Mouse (Mus musculus) neural tube, embryonic 15.5 days (tissue): ENCODE data around the gene Bfar. TPM values are rescaled to one million over a fixed set of nuclear protein-coding genes. Genes with fewer than 3 reads are reported as not detected.

ENCODE experiments used
- ATAC-seq: fragments of 200-750 bp; cut with Nextera tagmentation; 2 replicates; pipeline ENCODE4 v1.8.0; 2017; ENCODE audit warnings: mild to moderate bottlenecking, moderate TSS enrichment, moderate library complexity; ENCODE audit not compliant: low FRiP score
- H3K27ac ChIP-seq: fragments of 300-500 bp; sonication (generic); replicated peaks from 2 replicates; pipeline ENCODE4 v1.5.1; 2015; ENCODE audit warnings: mild to moderate bottlenecking, inconsistent platforms
- H3K27me3 ChIP-seq: fragments of 300-500 bp; sonication (generic); replicated peaks from 2 replicates; pipeline ENCODE4 v1.6.1; 2015; ENCODE audit warnings: inconsistent platforms
- H3K36me3 ChIP-seq: fragments of 300-500 bp; sonication (generic); 2 replicates; pipeline ENCODE4 v1.6.1; 2015; ENCODE audit warnings: inconsistent platforms
- H3K4me1 ChIP-seq: fragments of 300-500 bp; sonication (generic); 2 replicates; pipeline ENCODE4 v1.6.1; 2015; ENCODE audit warnings: inconsistent platforms
- H3K4me2 ChIP-seq: fragments of 300-500 bp; sonication (generic); 2 replicates; pipeline ENCODE4 v1.6.1; 2015; ENCODE audit warnings: inconsistent platforms, mild to moderate bottlenecking, moderate library complexity
- H3K4me3 ChIP-seq: fragments of 300-500 bp; sonication (generic); replicated peaks from 2 replicates; pipeline ENCODE4 v1.5.1; 2015; ENCODE audit warnings: mild to moderate bottlenecking, inconsistent platforms
- H3K9ac ChIP-seq: fragments of 300-500 bp; sonication (generic); replicated peaks from 2 replicates; pipeline ENCODE4 v1.6.1; 2015; ENCODE audit warnings: mild to moderate bottlenecking, inconsistent platforms
- H3K9me3 ChIP-seq: fragments of 300-500 bp; sonication (generic); replicated peaks from 2 replicates; pipeline ENCODE4 v1.6.1; 2016; ENCODE audit warnings: inconsistent platforms
- WGBS: fragments of 180-500 bp; shearing (Covaris S2); methylation state at CpG from one replicate; pipeline ENCODE4 v1.1.7; 2015; ENCODE audit warnings: mixed read lengths; 5-methylcytosine and 5-hydroxymethylcytosine counted together
- polyA plus RNA-seq: library from polyadenylated mRNA; unstranded; fragments of >200 nt; fragmentation: Nextera tagmentation; extraction: Ambion mirVana; gene quantifications from 2 replicates; pipeline ENCODE4 v1.2.1, GENCODE M21; 2015

The Bfar gene
- polyA plus RNA-seq, 1 experiment from 2014 or later, result 58.1 TPM

GRCm38 (mm10) chr16:13750626-13751025, 79.0 kb downstream of the Bfar start:
- Histone ChIP-seq H3K4me1 (0 out of 2 replicates have a peak, but pooled peaks cover 4% of the 10 kb centered on the region), H3K27ac (no peak overlapping the region), H3K4me3 (no peak overlapping the region), H3K36me3 (no peaks in the 10 kb centered on the region), H3K9ac (no peak overlapping the region), H3K27me3 (no peaks in the 10 kb centered on the region), H3K9me3 (no peaks in the 10 kb centered on the region), H3K4me2 (no peak overlapping the region)
- 96% methylated on average over 13 of the region's 13 CpGs for WGBS
- no peak for ATAC-seq

Other genes with a start within 250 kb of the Bfar start
- gene Parn, start 3.7 kb upstream of the Bfar start, polyA plus RNA-seq, result 28.2 and 35.9 TPM in 2 replicates
- 6.0 and 6.3 TPM in 2 replicates for gene 3110001I22Rik, start 71 bp downstream of the Bfar start, polyA plus RNA-seq
- 0.41 and 1.4 TPM in 2 replicates for gene Pla2g10, start 59.1 kb downstream of the Bfar start, polyA plus RNA-seq
- 82.7 and 86.5 TPM in 2 replicates for gene Rrn3, start 108.8 kb downstream of the Bfar start, polyA plus RNA-seq
- 204 and 223 TPM in 2 replicates for gene Ntan1, start 147.0 kb downstream of the Bfar start, polyA plus RNA-seq
- gene Pdxdc1, start 231.3 kb downstream of the Bfar start, polyA plus RNA-seq, result 70.4 and 71.1 TPM in 2 replicates
- gene Mpv17l, start 231.3 kb downstream of the Bfar start, polyA plus RNA-seq, result 40.3 and 46.7 TPM in 2 replicates